Mouse (Mus musculus) heart, embryonic 13.5 days (tissue): ENCODE measurements around the gene Lsm14a. TPM values are rescaled to one million over a fixed set of nuclear protein-coding genes. Genes with fewer than 3 reads are reported as not detected.
"Not testable (repeated sequence)": the region's sequence is repeated elsewhere in the genome, so short reads cannot be mapped to it uniquely, and the experiment has no call there.

Experiments
- ATAC-seq: fragments of 200-750 bp; cut with Nextera tagmentation; 2 replicates; pipeline ENCODE4 v1.8.0; 2017; ENCODE audit warnings: moderate TSS enrichment; ENCODE audit not compliant: insufficient number of reproducible peaks, low FRiP score, low TSS enrichment; ENCODE audit errors: extremely low read depth
- H3K27ac ChIP-seq: fragments of 300-500 bp; sonication (generic); replicated peaks from 2 replicates; pipeline ENCODE4 v1.5.1; 2015; ENCODE audit warnings: moderate library complexity, mild to moderate bottlenecking, inconsistent platforms
- H3K27me3 ChIP-seq: fragments of 300-500 bp; sonication (generic); replicated peaks from 2 replicates; pipeline ENCODE4 v1.6.1; 2015; ENCODE audit warnings: mild to moderate bottlenecking, inconsistent platforms
- H3K36me3 ChIP-seq: fragments of 300-500 bp; sonication (generic); 2 replicates; pipeline ENCODE4 v1.6.1; 2015; ENCODE audit warnings: mild to moderate bottlenecking, inconsistent platforms
- H3K4me1 ChIP-seq: fragments of 300-500 bp; sonication (generic); 2 replicates; pipeline ENCODE4 v1.6.1; 2015; ENCODE audit warnings: inconsistent platforms
- H3K4me2 ChIP-seq: fragments of 300-500 bp; sonication (generic); 2 replicates; pipeline ENCODE4 v1.6.1; 2015; ENCODE audit warnings: inconsistent platforms, mild to moderate bottlenecking, moderate library complexity
- H3K4me3 ChIP-seq: fragments of 300-500 bp; sonication (generic); 2 replicates; pipeline ENCODE4 v1.5.1; 2015; ENCODE audit warnings: moderate library complexity, mild to moderate bottlenecking, inconsistent platforms
- H3K9ac ChIP-seq: fragments of 300-500 bp; sonication (generic); 2 replicates; pipeline ENCODE4 v1.6.1; 2015; ENCODE audit warnings: inconsistent platforms, mild to moderate bottlenecking, moderate library complexity
- H3K9me3 ChIP-seq: fragments of 300-500 bp; sonication (generic); 2 replicates; pipeline ENCODE4 v1.6.1; 2016; ENCODE audit warnings: inconsistent platforms
- WGBS: fragments of 180-500 bp; shearing (Covaris S2); methylation state at CpG from one replicate; pipeline ENCODE4 v1.1.7; 2015; ENCODE audit warnings: mixed read lengths; 5-methylcytosine and 5-hydroxymethylcytosine counted together
- polyA plus RNA-seq: library from polyadenylated mRNA; unstranded; fragments of >200 nt; fragmentation: Nextera tagmentation; extraction: Ambion mirVana; gene quantifications from 2 replicates; pipeline ENCODE4 v1.2.1, GENCODE M21; 2015

Gene Lsm14a
- polyA plus RNA-seq, 1 experiment from 2014 or later = 59.2 TPM

DNA sequence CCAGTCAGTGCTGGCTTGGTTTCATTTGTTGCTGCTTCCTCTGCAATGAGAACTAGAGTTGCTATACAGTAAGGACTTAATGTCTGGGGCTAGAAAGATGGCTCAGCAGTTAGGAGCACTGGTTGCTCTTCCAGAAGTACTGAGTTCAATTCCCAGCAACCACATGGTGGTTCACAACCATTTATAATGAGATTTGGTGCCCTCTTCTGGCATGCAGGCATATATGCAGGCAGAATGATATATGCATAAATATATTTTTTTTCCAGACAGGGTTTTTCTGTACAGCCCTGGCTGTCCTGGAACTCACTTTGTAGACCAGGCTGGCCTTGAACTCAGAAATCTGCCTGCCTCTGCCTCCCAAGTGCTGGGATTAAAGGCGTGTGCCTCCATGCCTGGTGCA lies 56.6 kb downstream of the Lsm14a start:
- not testable (repeated sequence) for H3K4me3 ChIP-seq, H3K27ac ChIP-seq, H3K27me3 ChIP-seq, H3K9ac ChIP-seq, ATAC-seq, H3K9me3 ChIP-seq, H3K4me2 ChIP-seq
- 87% methylated on average over 1 of the region's 1 CpGs for WGBS
- Histone ChIP-seq H3K36me3 (peaks cover 30% of the 10 kb centered on the region), H3K4me1 (peaks cover 35% of the 10 kb centered on the region)

DNA sequence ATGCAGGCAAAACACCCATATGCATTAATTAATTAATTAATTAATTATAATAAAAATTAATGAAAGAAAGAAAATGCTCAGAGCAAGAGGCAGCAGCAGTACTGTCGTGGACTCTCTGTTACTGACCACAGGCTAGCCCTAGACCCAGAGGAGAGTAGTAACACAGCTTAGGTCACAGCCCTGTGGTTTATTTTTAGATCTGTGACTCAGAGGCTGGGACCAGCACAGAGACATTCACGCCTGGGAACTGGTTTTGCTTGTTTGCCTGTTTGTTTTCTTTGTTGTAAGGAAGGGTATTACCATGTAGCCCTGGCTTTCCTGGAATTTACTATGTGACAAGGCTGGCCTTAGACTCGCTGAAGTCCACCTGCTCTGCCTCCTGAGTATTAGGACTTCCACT lies 65.6 kb downstream of the Lsm14a start:
- peak overlapping the region; percentile 43; the same call in 1 of the 2 replicates for H3K27ac ChIP-seq
- 0 out of 2 replicates have a peak, but pooled peaks cover 9% of the 10 kb centered on the region for H3K9me3 ChIP-seq
- ATAC-seq = no peak
- H3K9ac ChIP-seq = no peak overlapping the region
- no peak overlapping the region for H3K4me2 ChIP-seq
- no peaks in the 10 kb centered on the region for H3K27me3 ChIP-seq
- no peak overlapping the region for H3K4me3 ChIP-seq
- 31% methylated on average over 3 of the region's 3 CpGs for WGBS
- peaks cover 12% of the 10 kb centered on the region for H3K4me1 ChIP-seq
- no peaks in the 10 kb centered on the region for H3K36me3 ChIP-seq

DNA sequence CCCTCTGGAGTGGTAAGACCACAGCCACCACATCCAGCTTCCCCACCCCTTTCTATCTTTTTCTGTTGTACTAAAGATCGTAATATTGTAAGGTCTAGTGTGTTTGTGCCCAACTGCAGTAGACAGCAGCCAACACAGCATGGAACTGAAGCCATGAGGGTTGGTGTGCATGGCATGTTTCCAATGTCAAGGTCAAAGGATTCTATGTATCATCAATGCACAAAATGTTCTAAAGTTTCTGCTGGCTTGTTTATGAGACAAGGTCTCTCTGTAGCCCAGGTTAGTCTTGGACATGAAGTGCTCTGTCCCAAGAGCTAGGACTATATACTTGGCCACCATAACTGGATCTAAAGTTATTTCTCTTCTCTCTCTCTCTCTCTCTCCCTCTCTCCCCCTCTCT lies 68.3 kb downstream of the Lsm14a start:
- 82% methylated on average over 1 of the region's 1 CpGs for WGBS
- Histone ChIP-seq H3K9ac (no peak overlapping the region), H3K36me3 (no peaks in the 10 kb centered on the region), H3K9me3 (0 out of 2 replicates have a peak, but pooled peaks cover 9% of the 10 kb centered on the region), H3K4me1 (peaks cover 15% of the 10 kb centered on the region), H3K27ac (no peak overlapping the region), H3K4me3 (no peak overlapping the region), H3K4me2 (no peak overlapping the region), H3K27me3 (no peaks in the 10 kb centered on the region)
- no peak for ATAC-seq

DNA sequence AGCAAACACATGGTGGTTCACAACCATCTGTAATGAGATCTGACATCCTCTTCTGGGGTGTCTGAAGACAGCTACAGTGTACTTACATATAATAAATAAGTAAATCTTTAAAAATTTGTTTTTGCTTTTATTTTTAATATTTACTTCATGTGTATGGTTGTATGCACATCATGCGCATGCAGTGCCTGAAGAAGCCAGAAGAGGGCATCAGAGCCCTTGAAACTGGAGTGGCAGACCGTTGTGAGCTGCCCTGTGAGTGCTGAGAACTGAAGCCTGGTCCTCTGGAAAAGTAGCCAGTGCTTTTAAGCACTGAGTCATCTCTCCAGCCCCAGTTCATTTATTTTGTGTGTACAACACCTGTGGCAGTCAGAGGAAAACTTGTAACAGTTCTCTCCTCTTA lies 69.1 kb downstream of the Lsm14a start:
- peaks cover 17% of the 10 kb centered on the region for H3K4me1 ChIP-seq
- H3K36me3 ChIP-seq = no peaks in the 10 kb centered on the region
- no peak overlapping the region for H3K4me3 ChIP-seq
- no peak overlapping the region for H3K9ac ChIP-seq
- no peak overlapping the region for H3K27ac ChIP-seq
- WGBS = 88% methylated on average over 2 of the region's 2 CpGs
- H3K9me3 ChIP-seq = 0 out of 2 replicates have a peak, but pooled peaks cover 9% of the 10 kb centered on the region
- H3K27me3 ChIP-seq = no peaks in the 10 kb centered on the region
- ATAC-seq = no peak
- no peak overlapping the region for H3K4me2 ChIP-seq

DNA sequence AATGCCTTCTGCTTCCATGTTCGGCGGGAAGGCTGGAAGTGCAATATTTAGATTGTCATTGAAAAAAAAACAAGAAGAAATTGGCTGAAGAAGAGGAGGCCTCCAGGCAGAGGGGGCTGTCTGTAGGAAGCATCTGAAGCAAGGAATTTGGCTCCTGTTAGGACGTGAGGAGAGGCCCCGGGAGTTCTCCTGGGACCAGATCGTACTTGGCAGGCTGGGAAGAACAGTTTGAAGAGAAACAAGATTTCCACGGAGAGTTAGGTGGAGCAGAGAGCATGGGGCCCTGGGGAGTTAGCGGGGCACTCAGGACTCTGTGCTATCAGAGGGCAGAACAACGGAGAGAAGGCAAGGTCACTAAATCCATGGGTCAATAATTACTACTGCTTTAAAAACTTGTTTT lies 69.8 kb downstream of the Lsm14a start:
- Histone ChIP-seq H3K9me3 (0 out of 2 replicates have a peak, but pooled peaks cover 9% of the 10 kb centered on the region), H3K9ac (no peak overlapping the region), H3K4me2 (no peak overlapping the region), H3K36me3 (no peaks in the 10 kb centered on the region), H3K4me3 (no peak overlapping the region), H3K27ac (peak overlapping the region; percentile 39; the same call in 1 of the 2 replicates), H3K27me3 (no peaks in the 10 kb centered on the region), H3K4me1 (peaks cover 21% of the 10 kb centered on the region)
- ATAC-seq = no peak
- WGBS = 57% methylated on average over 8 of the region's 8 CpGs

DNA sequence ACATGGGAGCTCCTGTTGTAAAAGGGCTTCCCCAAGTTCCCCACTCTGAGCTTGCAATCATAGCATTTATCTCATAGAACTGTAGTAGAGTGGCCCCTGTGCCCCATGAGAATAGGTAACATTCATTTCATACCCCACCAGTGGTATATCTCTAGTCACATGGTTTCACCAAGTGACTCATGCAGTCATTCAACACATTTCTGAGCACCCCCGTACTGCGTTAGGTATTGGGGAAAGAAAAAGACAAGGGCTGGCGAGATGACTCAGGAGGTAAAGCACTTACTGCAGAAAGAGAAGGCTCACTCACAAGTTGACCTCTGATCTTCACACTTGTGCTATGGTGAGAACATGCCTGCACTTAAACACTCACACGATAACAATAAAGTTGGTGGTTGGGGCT lies 71.2 kb downstream of the Lsm14a start:
- H3K27ac ChIP-seq = no peak overlapping the region
- 0 out of 2 replicates have a peak, but pooled peaks cover 9% of the 10 kb centered on the region for H3K9me3 ChIP-seq
- no peaks in the 10 kb centered on the region for H3K36me3 ChIP-seq
- no peak overlapping the region for H3K9ac ChIP-seq
- WGBS = 54% methylated on average over 4 of the region's 4 CpGs
- peaks cover 22% of the 10 kb centered on the region for H3K4me1 ChIP-seq
- H3K4me3 ChIP-seq = no peak overlapping the region
- H3K4me2 ChIP-seq = no peak overlapping the region
- no peaks in the 10 kb centered on the region for H3K27me3 ChIP-seq
- ATAC-seq = no peak

DNA sequence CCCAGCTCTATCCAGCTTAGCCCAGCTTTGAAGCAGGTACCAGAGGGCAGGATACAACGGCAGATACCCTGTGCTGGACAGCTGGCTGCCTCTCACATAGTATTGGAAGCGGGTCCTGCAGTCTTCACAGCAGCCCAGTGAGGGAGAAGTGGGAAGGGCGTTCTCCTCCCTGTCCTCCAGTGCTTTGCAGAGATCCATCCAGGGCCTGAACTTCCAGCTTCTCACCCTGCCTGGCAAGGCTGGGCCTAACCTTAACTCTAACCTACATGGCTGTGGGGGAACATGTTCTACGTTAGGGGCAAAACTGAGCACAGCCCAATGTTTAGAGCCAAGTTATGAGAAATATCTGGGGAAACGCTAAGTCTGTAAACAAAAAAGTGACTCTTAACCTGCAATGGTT lies 72.0 kb downstream of the Lsm14a start:
- H3K4me1 ChIP-seq = peaks cover 22% of the 10 kb centered on the region
- H3K27me3 ChIP-seq = no peaks in the 10 kb centered on the region
- ATAC-seq = no peak
- H3K9ac ChIP-seq = no peak overlapping the region
- no peaks in the 10 kb centered on the region for H3K36me3 ChIP-seq
- no peak overlapping the region for H3K4me3 ChIP-seq
- no peak overlapping the region for H3K4me2 ChIP-seq
- 0 out of 2 replicates have a peak, but pooled peaks cover 9% of the 10 kb centered on the region for H3K9me3 ChIP-seq
- WGBS = 78% methylated on average over 5 of the region's 5 CpGs
- H3K27ac ChIP-seq = no peak overlapping the region

DNA sequence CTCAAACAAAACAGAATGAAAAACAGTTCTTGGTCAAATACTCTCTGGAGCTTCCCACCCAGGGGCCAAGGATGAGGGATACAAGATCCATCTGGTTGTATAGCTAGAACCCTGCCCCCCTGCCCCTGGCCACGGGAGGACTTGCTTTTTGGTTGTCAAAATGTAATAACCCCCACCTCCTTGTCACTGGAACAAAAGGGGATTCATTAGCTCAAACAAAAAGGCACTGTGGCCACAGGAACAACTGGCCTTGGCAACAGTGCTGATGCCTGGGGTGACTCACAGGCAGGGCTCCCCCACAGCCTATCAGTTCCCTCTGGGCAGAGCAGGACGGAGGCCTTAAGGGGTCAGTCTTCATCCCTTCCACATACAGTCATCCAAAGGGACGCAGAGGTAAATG lies 73.2 kb downstream of the Lsm14a start:
- no peak overlapping the region for H3K4me3 ChIP-seq
- 0 out of 2 replicates have a peak, but pooled peaks cover 9% of the 10 kb centered on the region for H3K9me3 ChIP-seq
- H3K27ac ChIP-seq = peak overlapping the region; percentile 59
- 45% methylated on average over 3 of the region's 3 CpGs for WGBS
- no peak overlapping the region for H3K9ac ChIP-seq
- no peaks in the 10 kb centered on the region for H3K27me3 ChIP-seq
- no peaks in the 10 kb centered on the region for H3K36me3 ChIP-seq
- ATAC-seq = no peak
- no peak overlapping the region for H3K4me2 ChIP-seq
- peaks cover 22% of the 10 kb centered on the region for H3K4me1 ChIP-seq

DNA sequence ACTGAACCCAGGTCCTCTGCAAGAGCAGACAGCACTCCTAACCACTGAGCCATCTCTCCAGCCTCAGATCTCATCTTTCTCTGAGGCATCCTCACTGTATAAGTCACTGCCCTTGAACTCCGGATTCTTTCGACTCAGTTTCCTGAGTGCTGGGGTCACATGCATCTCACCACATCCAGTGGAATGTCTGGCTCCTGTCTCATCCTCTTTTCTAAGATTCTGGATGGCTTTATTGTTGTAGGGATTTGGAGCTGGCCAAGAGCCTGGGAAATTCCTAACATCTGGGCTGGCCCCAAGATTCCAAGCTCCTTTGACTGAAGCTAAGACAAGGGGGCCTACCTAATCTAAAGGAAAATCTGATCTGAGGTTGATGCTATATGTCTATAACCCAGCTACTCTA lies 74.0 kb downstream of the Lsm14a start:
- H3K9me3 ChIP-seq = 0 out of 2 replicates have a peak, but pooled peaks cover 2% of the 10 kb centered on the region
- H3K27ac ChIP-seq = peak overlapping the region; percentile 54
- ATAC-seq = no peak
- H3K4me3 ChIP-seq = no peak overlapping the region
- H3K36me3 ChIP-seq = no peaks in the 10 kb centered on the region
- H3K4me2 ChIP-seq = no peak overlapping the region
- no peaks in the 10 kb centered on the region for H3K27me3 ChIP-seq
- no peak overlapping the region for H3K9ac ChIP-seq
- 74% methylated on average over 2 of the region's 2 CpGs for WGBS
- H3K4me1 ChIP-seq = peaks cover 22% of the 10 kb centered on the region

DNA sequence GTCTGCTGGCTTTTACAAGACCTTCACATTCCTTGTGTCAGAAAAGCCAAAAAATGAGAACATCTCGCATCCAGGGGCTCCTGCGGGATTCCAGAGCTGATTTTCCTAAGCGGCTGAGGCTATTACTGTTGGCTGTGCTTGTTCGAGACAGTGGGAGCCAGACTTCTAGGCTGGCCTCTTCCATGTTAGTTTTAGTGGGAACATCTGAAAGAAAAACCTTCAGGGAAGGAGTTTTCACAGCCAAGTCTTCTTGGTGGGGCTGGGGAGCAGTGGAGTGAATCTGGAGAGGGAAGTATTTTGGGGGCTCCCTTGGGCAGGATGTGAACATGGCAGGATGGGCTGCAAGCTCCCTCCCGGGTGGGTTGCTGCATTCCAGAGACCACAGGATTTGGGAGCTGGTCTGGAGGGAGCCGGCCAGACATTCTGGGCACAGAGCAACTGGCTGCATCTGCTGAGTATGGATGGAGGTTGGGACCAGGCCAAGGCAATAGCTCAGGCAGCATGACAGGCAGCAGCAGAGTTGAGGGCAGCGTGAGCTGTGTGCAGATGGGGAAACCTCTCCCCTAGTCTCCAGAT lies 75.1 kb downstream of the Lsm14a start:
- Histone ChIP-seq H3K9ac (no peak overlapping the region), H3K9me3 (no peaks in the 10 kb centered on the region), H3K27me3 (no peaks in the 10 kb centered on the region), H3K4me2 (no peak overlapping the region), H3K4me1 (peaks cover 26% of the 10 kb centered on the region), H3K4me3 (no peak overlapping the region), H3K27ac (peak overlapping the region; percentile 71), H3K36me3 (no peaks in the 10 kb centered on the region)
- 52% methylated on average over 7 of the region's 7 CpGs for WGBS
- ATAC-seq = no peak

DNA sequence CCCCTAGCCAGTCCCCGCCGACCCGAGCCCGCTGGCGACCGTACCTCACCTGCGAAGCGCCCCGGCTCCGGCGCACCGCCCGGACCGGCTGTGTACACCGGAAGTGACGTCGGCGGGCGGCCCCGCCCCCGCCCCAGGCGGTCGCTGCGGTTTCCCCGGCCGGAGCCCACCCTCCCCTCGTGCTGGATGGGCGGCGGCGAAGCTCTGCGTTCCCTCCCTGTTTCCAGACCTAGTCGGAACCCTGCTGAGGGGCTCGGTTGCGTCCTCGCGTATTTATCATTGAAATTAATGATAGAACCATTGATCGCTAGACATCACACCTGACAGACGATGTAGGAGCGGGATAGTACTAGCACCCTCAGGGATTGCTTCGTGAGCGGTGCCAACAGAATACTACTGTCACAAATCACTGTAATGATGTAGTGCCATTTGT lies 79.7 kb downstream of the Lsm14a start, which contains the start of gene 4931406P16Rik:
Gene 4931406P16Rik (minus strand): TSS at position 109 of the 433 bp plus-strand sequence.
- peak within 1 kb of the TSS; percentile 99 for H3K9ac ChIP-seq
- H3K4me1 ChIP-seq = peaks cover 48% of the 10 kb centered on the region
- H3K9me3 ChIP-seq = no peaks in the 10 kb centered on the region
- H3K27me3 ChIP-seq = no peaks in the 10 kb centered on the region
- H3K36me3 ChIP-seq = peaks cover 7% of the 10 kb centered on the region
- ATAC-seq = peak; percentile 86
- WGBS = 2% methylated on average over 32 of the region's 41 CpGs
- H3K27ac ChIP-seq = peak within 1 kb of the TSS; percentile 97
- peak within 1 kb of the TSS; percentile 94 for H3K4me3 ChIP-seq
- H3K4me2 ChIP-seq = peak within 1 kb of the TSS; percentile 79
